Mouse (Mus musculus): ENCODE data around the gene Slc39a13. TPM values are rescaled to one million over a fixed set of nuclear protein-coding genes. Genes with fewer than 3 reads are reported as not detected.
"Not testable (repeated sequence)": the region's sequence is repeated elsewhere in the genome, so short reads cannot be mapped to it uniquely, and the experiment has no call there.

Slc39a13 gene
- polyA plus RNA-seq, 1 experiment, result 101 TPM

GRCm38 (mm10) chr2:91058435-91058834 is 11.8 kb downstream of the Slc39a13 start:
- Histone ChIP-seq H3K4me3 (replicated peaks; ENCODE audit: extremely low read depth, low read depth, low read length) (no peak overlapping the region), H3K4me1 (ENCODE audit: control insufficient read depth, insufficient read depth, low read length) (peaks cover 6% of the 10 kb centered on the region)
- 90% methylated on average over 5 of the region's 5 CpGs for WGBS
- no peak for DNase-seq
- TF ChIP-seq CTCF (IDR thresholded peaks at IDR 0.05; ENCODE audit: insufficient read depth, low read length) (no peak), POLR2A (IDR thresholded peaks at IDR 0.05; ENCODE audit: borderline replicate concordance, extremely low read depth, low read depth, low read length) (no peak)

- TF ChIP-seq POLR2A (IDR thresholded peaks at IDR 0.05; ENCODE audit: borderline replicate concordance, extremely low read depth, low read depth, low read length), result peak; percentile 69
- TF ChIP-seq CTCF (IDR thresholded peaks at IDR 0.05; ENCODE audit: insufficient read depth, low read length), result no peak
- H3K4me3 ChIP-seq (replicated peaks; ENCODE audit: extremely low read depth, low read depth, low read length), result peak within 1 kb of the TSS; percentile 72
- DNase-seq, result peak; percentile 97
- peaks cover 4% of the 10 kb centered on the region for H3K4me1 ChIP-seq (ENCODE audit: control insufficient read depth, insufficient read depth, low read length)
- under 1% methylated on average over 40 of the region's 40 CpGs for WGBS
Observed at GRCm38 (mm10) chr2:91053934-91054382, 16.3 kb downstream of the Slc39a13 start, which contains the start of gene Psmc3. Gene Psmc3 (plus strand): TSS chr2:91054009.

- TF ChIP-seq POLR2A (IDR thresholded peaks at IDR 0.05; ENCODE audit: borderline replicate concordance, extremely low read depth, low read depth, low read length), result no peak
- no peak for TF ChIP-seq CTCF (IDR thresholded peaks at IDR 0.05; ENCODE audit: insufficient read depth, low read length)
- peak overlapping the region; percentile 72 for H3K4me3 ChIP-seq (replicated peaks; ENCODE audit: extremely low read depth, low read depth, low read length)
- peaks cover 4% of the 10 kb centered on the region for H3K4me1 ChIP-seq (ENCODE audit: control insufficient read depth, insufficient read depth, low read length)
- no peak for DNase-seq
- 0% methylated on average over 6 of the region's 6 CpGs for WGBS
Observed at GRCm38 (mm10) chr2:91053181-91053933, 16.9 kb downstream of the Slc39a13 start.

- H3K4me1 ChIP-seq (ENCODE audit: control insufficient read depth, insufficient read depth, low read length), result peaks cover 4% of the 10 kb centered on the region
- WGBS, result 29% methylated on average over 2 of the region's 2 CpGs
- no peak overlapping the region for H3K4me3 ChIP-seq (replicated peaks; ENCODE audit: extremely low read depth, low read depth, low read length)
- DNase-seq, result no peak
- TF ChIP-seq CTCF (IDR thresholded peaks at IDR 0.05; ENCODE audit: insufficient read depth, low read length) (no peak), POLR2A (IDR thresholded peaks at IDR 0.05; ENCODE audit: borderline replicate concordance, extremely low read depth, low read depth, low read length) (no peak)
Observed at GRCm38 (mm10) chr2:91052752-91053151, 17.5 kb downstream of the Slc39a13 start.

- no peak overlapping the region for H3K4me3 ChIP-seq (replicated peaks; ENCODE audit: extremely low read depth, low read depth, low read length)
- H3K4me1 ChIP-seq (ENCODE audit: control insufficient read depth, insufficient read depth, low read length), result peaks cover 4% of the 10 kb centered on the region
- 52% methylated on average over 3 of the region's 3 CpGs for WGBS
- TF ChIP-seq POLR2A (IDR thresholded peaks at IDR 0.05; ENCODE audit: borderline replicate concordance, extremely low read depth, low read depth, low read length) (no peak), CTCF (IDR thresholded peaks at IDR 0.05; ENCODE audit: insufficient read depth, low read length) (no peak)
- DNase-seq, result no peak
Observed at GRCm38 (mm10) chr2:91051917-91052316, 18.3 kb downstream of the Slc39a13 start.

GRCm38 (mm10) chr2:91047359-91047758 is 22.9 kb downstream of the Slc39a13 start:
- Histone ChIP-seq H3K4me1 (ENCODE audit: control insufficient read depth, insufficient read depth, low read length) (no peaks in the 10 kb centered on the region), H3K4me3 (replicated peaks; ENCODE audit: extremely low read depth, low read depth, low read length) (no peak overlapping the region)
- TF ChIP-seq CTCF (IDR thresholded peaks at IDR 0.05; ENCODE audit: insufficient read depth, low read length) (no peak), POLR2A (IDR thresholded peaks at IDR 0.05; ENCODE audit: borderline replicate concordance, extremely low read depth, low read depth, low read length) (no peak)
- 79% methylated on average over 9 of the region's 9 CpGs for WGBS
- DNase-seq, result no peak

- not testable (repeated sequence) for DNase-seq; H3K4me3 ChIP-seq (replicated peaks; ENCODE audit: extremely low read depth, low read depth, low read length); H3K4me1 ChIP-seq (ENCODE audit: control insufficient read depth, insufficient read depth, low read length)
- 72% methylated on average over 1 of the region's 1 CpGs for WGBS
Observed at GRCm38 (mm10) chr2:91045805-91046204, 24.4 kb downstream of the Slc39a13 start.

- 74% methylated on average over 13 of the region's 13 CpGs for WGBS
- Histone ChIP-seq H3K4me1 (ENCODE audit: control insufficient read depth, insufficient read depth, low read length) (no peaks in the 10 kb centered on the region), H3K4me3 (replicated peaks; ENCODE audit: extremely low read depth, low read depth, low read length) (no peak overlapping the region)
- no peak for TF ChIP-seq POLR2A (IDR thresholded peaks at IDR 0.05; ENCODE audit: borderline replicate concordance, extremely low read depth, low read depth, low read length)
- no peak for TF ChIP-seq CTCF (IDR thresholded peaks at IDR 0.05; ENCODE audit: insufficient read depth, low read length)
- DNase-seq, result no peak
Observed at GRCm38 (mm10) chr2:91044727-91045126, 25.5 kb downstream of the Slc39a13 start.

GRCm38 (mm10) chr2:91042651-91043398 is 27.4 kb downstream of the Slc39a13 start:
- Histone ChIP-seq H3K4me3 (replicated peaks; ENCODE audit: extremely low read depth, low read depth, low read length) (no peak overlapping the region), H3K4me1 (ENCODE audit: control insufficient read depth, insufficient read depth, low read length) (no peaks in the 10 kb centered on the region)
- TF ChIP-seq POLR2A (IDR thresholded peaks at IDR 0.05; ENCODE audit: borderline replicate concordance, extremely low read depth, low read depth, low read length), result no peak
- no peak for TF ChIP-seq CTCF (IDR thresholded peaks at IDR 0.05; ENCODE audit: insufficient read depth, low read length)
- 61% methylated on average over 21 of the region's 21 CpGs for WGBS
- DNase-seq, result no peak

All from lung, adult 2 months (tissue).